Mouse (Mus musculus) embryonic stem cell, embryonic (primary cell): ENCODE data around the gene Cntd1.

Source experiments
- CTCF ChIA-PET, 4 experiments: fragments of 300-600 bp in 2 of 4; fragments of 350-600 bp in 2 of 4; sonication (Branson Sonifier 250); formaldehyde crosslinking; loops; one replicate each; lab custom pipeline; 2022; ENCODE audit warnings: inconsistent platforms in 2 of 4; lab: Charles Lee
- POLR2A ChIA-PET, 4 experiments: fragments of 300-600 bp in 2 of 4; fragments of 350-600 bp in 2 of 4; sonication (Branson Sonifier 250); formaldehyde crosslinking; loops; one replicate each; lab custom pipeline; 2022; ENCODE audit warnings: antibody characterized with exemption in 4 of 4, inconsistent platforms in 1 of 4; lab: Charles Lee

Cntd1 gene

DNA sequence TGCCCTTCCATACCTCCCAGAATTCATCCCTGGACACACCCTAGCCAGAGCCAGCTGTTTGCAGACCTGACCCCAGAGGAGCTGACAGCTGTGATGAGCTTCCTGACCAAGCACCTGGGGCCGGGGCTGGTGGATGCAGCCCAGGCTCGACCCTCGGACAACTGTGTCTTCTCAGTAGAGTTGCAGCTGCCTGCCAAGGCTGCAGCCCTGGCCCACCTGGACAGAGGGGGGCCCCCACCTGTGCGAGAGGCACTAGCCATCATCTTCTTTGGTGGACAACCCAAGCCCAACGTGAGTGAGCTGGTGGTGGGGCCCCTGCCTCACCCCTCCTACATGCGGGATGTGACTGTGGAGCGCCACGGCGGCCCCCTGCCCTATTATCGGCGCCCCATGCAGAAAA, 46.4 kb downstream of the Cntd1 start:
- POLR2A ChIA-PET, result interaction anchor here (0.6 to 7.7 kb wide), 24 partner anchors 9 to 227 kb away, joined by 3 to 61 read pairs (median 4); partner anchors contain the start of genes Rpl27 (in 3 of the 4), Psme3 (in 2 of the 4), Becn1 (in 1 of the 4) and Brca1 (in 1 of the 4)
- CTCF ChIA-PET, result interaction anchor here (0.6 to 9.7 kb wide), 12 partner anchors 9 to 237 kb away, joined by 3 to 105 read pairs (median 6); partner anchors contain the start of gene Becn1 (in 2 of the 4)

DNA sequence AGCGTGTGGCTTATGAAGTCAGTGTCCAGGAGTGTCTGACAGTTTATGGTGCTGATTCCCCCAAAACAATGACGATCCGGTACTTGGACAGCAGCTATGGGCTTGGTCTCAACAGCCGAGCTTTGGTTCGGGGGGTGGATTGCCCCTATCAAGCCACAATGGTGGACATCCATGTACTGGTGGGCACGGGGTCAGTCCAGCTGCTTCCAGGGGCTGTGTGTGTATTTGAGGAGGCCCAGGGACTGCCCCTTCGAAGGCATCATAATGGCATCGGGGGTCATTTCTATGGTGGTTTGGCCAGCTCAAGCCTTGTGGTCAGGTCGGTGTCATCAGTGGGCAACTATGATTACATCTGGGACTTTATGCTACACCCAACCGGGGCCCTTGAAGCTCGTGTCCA, 47.3 kb downstream of the Cntd1 start:
- ChIA-PET POLR2A (interaction anchor here in 3 of 4 experiments (0.6 to 7.7 kb wide), 22 partner anchors 9 to 858 kb away, joined by 3 to 61 read pairs (median 5); partner anchors contain the start of genes Psme3 (in 3 of the 3), Rpl27 (in 3 of the 3), Ptges3l (in 2 of the 3) and Rundc1 (in 2 of the 3)), CTCF (interaction anchor here (0.6 to 9.7 kb wide), 16 partner anchors 10 to 303 kb away, joined by 3 to 105 read pairs (median 4); partner anchors contain the start of genes Becn1 (in 1 of the 4) and Rpl27 (in 1 of the 4))

DNA sequence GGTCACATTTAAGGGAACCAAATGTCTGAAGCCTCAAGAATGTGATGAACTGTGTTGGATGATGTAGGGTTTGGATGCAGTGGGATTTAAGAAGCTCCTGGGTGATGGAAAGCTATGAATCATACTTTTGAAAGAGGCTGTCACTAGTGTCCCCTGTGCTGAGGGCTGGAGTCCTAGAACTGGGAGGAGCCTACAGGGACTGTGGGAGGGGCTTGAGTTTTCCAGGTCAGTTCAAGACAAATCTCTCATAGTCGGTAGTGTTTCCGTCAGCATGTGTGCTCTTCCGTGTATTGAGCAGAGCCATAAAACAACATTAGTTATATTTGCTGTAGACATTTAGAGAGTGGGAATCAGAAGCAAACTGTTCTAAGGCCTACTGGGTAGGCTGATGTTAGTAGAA, 48.5 kb downstream of the Cntd1 start:
- POLR2A ChIA-PET, result interaction anchor here (0.5 to 7.7 kb wide), 18 partner anchors 7 to 1073 kb away, joined by 3 to 61 read pairs (median 4); partner anchors contain the start of genes Psme3 (in 2 of the 4), Rpl27 (in 2 of the 4), Becn1 (in 1 of the 4) and Brca1 (in 1 of the 4)
- CTCF ChIA-PET, result interaction anchor here (0.5 to 9.7 kb wide), 13 partner anchors 8 to 793 kb away, joined by 3 to 105 read pairs (median 5); partner anchors contain the start of gene Becn1 (in 1 of the 4)

DNA sequence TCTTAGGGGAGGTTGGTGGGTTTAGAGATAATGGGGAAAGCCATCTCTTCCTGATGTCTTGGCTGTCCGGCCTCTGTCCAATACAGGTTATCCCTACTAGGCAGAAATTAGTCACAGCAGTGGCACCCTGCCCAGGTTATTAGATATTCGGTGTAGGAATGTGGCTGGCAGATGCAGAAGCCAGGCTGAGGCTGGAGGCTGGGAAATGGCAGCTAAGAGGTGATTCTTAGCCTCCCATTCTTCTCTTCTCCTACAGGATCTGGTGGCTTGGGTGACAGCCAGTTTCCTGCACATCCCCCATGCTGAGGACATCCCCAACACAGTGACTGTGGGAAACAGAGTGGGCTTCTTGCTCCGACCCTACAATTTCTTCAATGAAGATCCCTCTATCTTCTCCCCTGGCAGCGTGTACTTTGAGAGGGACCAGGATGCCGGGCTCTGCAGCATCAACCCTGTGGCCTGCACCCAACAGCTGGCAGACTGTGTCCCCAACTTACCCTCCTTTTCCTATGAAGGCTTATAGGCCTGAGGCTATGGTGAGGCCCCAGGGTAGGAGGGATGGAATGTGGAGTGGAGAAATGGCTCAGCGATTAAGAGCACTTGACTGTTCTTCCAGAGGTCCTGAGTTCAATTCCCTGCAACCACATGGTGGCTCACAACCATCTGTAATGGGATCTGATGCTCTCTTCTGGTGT, 50.3 kb downstream of the Cntd1 start:
- ChIA-PET CTCF (interaction anchor here in 2 of 4 experiments (1.1 to 9.7 kb wide), 2 partner anchors 66 to 67 kb away, joined by 3 to 105 read pairs; no protein-coding TSS in a partner anchor), POLR2A (interaction anchor here in 2 of 4 experiments (0.5 to 3.5 kb wide), 5 partner anchors 8 to 386 kb away, joined by 3 to 20 read pairs (median 3); partner anchors contain the start of genes Psme3 (in 1 of the 2) and Rpl27 (in 1 of the 2))

DNA sequence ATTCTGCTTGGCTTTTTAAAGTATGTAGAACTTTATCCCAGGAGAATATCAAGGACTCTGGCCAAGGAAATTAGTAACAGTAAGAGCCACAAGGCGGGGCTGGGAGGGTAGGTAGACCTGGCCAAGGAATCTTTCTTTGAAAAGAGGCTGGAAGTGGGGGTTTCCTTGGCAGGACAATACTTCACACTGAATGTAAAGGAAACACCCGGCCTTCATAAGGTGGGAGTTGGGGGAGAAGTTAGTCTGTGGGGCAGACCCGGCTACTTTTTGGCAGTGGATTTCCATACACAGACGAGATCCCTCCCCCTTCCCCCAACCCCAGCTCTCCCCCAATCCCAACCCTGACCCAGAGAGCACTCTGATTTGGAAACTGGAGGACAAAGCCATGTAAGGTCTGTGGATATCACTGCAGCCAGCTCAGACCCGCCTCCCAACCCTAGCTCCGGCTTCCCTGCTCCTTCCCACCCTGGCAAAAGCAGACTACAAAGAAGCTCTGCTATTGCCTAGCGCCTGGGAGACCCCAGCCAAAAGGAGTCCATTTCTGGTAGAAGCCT, 51.6 kb downstream of the Cntd1 start, which contains the start of gene Aoc3:
Aoc3 (plus strand) TSS at position 235 of the 554 bp plus-strand sequence.
- ChIA-PET CTCF (interaction anchor here (0.6 to 1.8 kb wide), 7 partner anchors 17 to 433 kb away, joined by 3 to 5 read pairs (median 3); partner anchors contain the start of genes Gm27029 (in 1 of the 4) and Rundc1 (in 1 of the 4)), POLR2A (interaction anchor here in 2 of 4 experiments (0.7 to 2.1 kb wide), 6 partner anchors 11 to 242 kb away, joined by 3 to 11 read pairs (median 4); partner anchors contain the start of genes Psme3 (in 1 of the 2) and Rpl27 (in 1 of the 2))

DNA sequence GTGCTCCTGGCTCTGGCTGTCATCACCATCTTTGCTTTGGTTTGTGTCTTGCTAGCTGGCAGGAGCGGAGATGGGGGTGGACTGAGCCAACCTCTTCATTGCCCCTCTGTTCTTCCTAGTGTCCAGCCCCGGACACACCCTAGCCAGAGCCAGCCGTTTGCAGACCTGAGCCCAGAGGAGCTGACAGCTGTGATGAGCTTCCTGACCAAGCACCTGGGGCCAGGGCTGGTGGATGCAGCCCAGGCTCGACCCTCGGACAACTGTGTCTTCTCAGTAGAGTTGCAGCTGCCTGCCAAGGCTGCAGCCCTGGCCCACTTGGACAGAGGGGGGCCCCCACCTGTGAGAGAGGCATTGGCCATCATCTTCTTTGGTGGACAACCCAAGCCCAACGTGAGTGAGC, 52.1 kb downstream of the Cntd1 start:
- CTCF ChIA-PET, result interaction anchor here (0.6 to 1.8 kb wide), 8 partner anchors 17 to 433 kb away, joined by 3 to 5 read pairs (median 4); partner anchors contain the start of genes Gm27029 (in 1 of the 4) and Rundc1 (in 1 of the 4)
- POLR2A ChIA-PET, result interaction anchor here in 3 of 4 experiments (0.7 to 2.1 kb wide), 11 partner anchors 10 to 243 kb away, joined by 3 to 11 read pairs (median 4); partner anchors contain the start of genes Rpl27 (in 3 of the 3) and Psme3 (in 2 of the 3)

DNA sequence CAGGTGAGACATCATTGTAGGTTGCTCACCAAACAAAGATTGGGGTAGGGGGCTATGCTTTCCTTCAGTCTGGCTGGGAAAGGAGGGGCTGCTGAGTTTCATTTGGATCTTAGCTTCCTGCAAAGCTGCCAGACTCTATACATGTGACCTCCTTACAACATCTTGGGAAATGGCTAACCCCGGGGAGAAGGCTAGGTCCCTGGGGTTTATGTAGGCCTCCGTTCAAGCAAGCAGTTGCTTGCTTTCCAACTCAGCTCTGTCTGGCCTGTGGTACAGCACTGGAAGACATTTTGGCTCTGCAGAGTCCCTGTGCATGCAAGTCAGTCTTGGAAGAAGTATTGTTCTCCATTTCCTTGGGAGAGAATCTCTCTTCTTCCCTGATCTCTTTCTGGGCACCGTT, 53.7 kb downstream of the Cntd1 start:
- ChIA-PET POLR2A (interaction anchor here in 3 of 4 experiments (0.6 to 6.3 kb wide), 9 partner anchors 7 to 264 kb away, joined by 3 to 61 read pairs (median 4); partner anchors contain the start of genes Aoc2 (in 2 of the 3), Psme3 (in 1 of the 3) and Rpl27 (in 1 of the 3)), CTCF (interaction anchor here in 2 of 4 experiments (1.2 to 1.8 kb wide), 3 partner anchors 15 to 65 kb away, joined by 3 to 5 read pairs (median 3); no protein-coding TSS in a partner anchor)

DNA sequence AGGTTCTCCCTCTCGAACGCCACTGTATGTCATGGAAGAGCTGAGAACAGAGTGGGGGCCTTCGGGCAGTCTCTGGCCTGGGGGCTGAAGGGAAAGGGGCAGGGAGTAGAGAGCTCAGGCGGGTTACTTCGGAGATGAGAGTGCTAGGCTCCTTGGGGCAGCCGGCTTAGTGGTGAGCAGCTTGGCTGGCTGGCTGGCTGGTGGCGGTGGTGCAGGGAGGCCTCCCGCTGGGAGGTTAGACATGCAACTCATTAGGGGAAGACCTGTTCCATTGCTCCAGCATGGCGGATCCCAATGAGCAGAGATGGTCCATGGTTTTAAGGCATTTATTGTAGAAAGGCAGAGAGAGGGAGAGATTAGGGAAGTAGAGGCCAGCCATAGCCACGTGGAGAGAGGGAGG, 55.2 kb downstream of the Cntd1 start:
- ChIA-PET CTCF (interaction anchor here (0.5 to 4.1 kb wide), 22 partner anchors 9 to 1440 kb away, joined by 3 to 27 read pairs (median 6); partner anchors contain the start of genes Becn1 (in 3 of the 4), Aoc2 (in 1 of the 4), Cntd1 (in 1 of the 4) and Coa3 (in 1 of the 4)), POLR2A (interaction anchor here (0.5 to 6.3 kb wide), 50 partner anchors 9 to 399 kb away, joined by 3 to 61 read pairs (median 4); partner anchors contain the start of genes Aoc2 (in 3 of the 4), Psme3 (in 3 of the 4), Rpl27 (in 3 of the 4) and Becn1 (in 2 of the 4))

DNA sequence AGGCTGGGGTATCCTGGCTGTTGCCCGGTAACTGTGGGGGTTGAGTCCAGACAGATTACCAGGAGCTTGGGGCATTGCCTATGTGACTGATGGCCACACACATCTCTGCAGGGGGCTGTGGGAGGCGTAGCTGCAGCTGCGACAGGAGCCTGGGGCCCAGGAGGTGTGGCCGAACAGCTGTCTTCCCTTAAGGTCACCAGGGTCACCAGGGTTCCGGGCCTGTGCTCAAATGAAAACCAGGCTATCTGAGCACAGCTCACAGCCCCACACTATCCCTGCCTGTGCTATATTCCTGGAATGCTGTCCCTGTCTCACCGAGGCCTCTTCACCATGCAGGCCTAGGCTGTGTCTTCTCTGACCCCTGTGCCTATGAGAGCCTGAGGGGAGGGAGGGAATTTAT, 55.7 kb downstream of the Cntd1 start:
- ChIA-PET POLR2A (interaction anchor here (0.5 to 6.3 kb wide), 57 partner anchors 9 to 398 kb away, joined by 3 to 61 read pairs (median 4); partner anchors contain the start of genes Aoc2 (in 4 of the 4), Rpl27 (in 4 of the 4), Psme3 (in 3 of the 4) and Becn1 (in 2 of the 4)), CTCF (interaction anchor here (0.5 to 4.1 kb wide), 26 partner anchors 9 to 1440 kb away, joined by 3 to 27 read pairs (median 6); partner anchors contain the start of genes Becn1 (in 3 of the 4), Aoc2 (in 1 of the 4), Cntd1 (in 1 of the 4) and Coa3 (in 1 of the 4))

DNA sequence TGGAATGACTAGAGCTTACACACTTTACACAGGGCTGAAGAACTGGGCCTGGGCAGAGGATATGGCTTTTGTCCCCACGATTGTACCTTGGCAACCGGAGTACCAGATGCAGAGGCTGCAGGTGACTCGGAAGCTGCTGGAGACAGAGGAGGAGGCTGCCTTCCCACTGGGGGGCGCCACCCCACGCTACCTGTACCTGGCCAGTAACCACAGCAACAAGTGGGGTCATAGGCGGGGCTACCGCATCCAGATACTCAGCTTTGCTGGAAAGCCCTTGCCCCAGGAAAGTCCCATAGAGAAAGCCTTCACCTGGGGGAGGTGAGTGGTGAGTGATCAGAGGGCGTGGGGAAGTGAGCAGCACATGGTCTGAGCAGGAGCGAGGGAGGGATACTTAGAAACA, 56.9 kb downstream of the Cntd1 start:
- POLR2A ChIA-PET, result interaction anchor here in 3 of 4 experiments (0.6 to 6.3 kb wide), 23 partner anchors 11 to 913 kb away, joined by 3 to 61 read pairs (median 5); partner anchors contain the start of genes Aoc2 (in 3 of the 3), Rpl27 (in 3 of the 3), Rnd2 (in 2 of the 3) and Arl4d (in 1 of the 3)
- CTCF ChIA-PET, result interaction anchor here (0.5 to 4.1 kb wide), 31 partner anchors 9 to 1074 kb away, joined by 3 to 27 read pairs (median 5); partner anchors contain the start of genes Becn1 (in 2 of the 4), Aoc2 (in 1 of the 4) and Rpl27 (in 1 of the 4)

DNA sequence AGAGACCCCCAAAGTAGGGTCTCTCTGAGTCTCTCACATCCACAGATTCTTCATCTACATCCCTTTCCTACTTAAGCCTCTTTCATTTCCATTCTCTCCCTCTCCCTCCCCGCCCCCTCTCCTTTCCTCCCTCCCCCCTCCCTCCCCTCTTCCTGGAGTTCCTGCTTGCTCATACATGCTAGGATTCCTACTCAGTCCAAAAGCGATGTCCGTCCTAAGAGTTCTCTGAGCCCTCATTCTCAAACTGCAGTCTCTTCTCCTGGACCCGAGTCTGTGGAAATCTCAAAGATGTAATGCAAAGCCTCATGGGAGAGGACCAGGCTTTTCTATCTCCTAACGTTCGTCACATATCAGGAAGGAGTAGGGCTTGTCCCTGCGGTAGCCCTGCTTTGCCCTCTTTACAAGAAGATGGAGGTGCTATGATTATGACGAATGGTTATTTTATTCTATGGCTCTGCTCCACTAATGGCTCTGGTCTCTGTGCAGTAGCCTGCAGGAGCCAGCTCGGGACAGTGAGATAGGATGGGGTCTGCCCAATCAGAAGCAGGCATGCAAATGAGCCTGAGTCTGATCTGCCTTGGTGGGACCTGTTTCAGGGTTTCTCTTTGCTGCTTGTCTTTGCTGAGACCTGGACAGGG, 59.4 kb downstream of the Cntd1 start:
- POLR2A ChIA-PET, result interaction anchor here (0.5 to 6.3 kb wide), 13 partner anchors 9 to 431 kb away, joined by 3 to 52 read pairs (median 5); partner anchors contain the start of genes Rpl27 (in 2 of the 4), Aoc2 (in 1 of the 4) and Nbr1 (in 1 of the 4)

More for the DNA sequence above, 59.4 kb downstream of the Cntd1 start:
- CTCF ChIA-PET, result interaction anchor here in 3 of 4 experiments (1.0 to 2.3 kb wide), 7 partner anchors 9 to 81 kb away, joined by 4 to 8 read pairs (median 5); no protein-coding TSS in a partner anchor
